Mouse (Mus musculus) testis, adult 2 months (tissue): ENCODE measurements at regions not wholly inside any gene's neighbourhood (a gene's known extent, or its start where the extent isn't known, plus 50 kb on each side); places are given as distances from the start of the nearest gene placed in this dataset.

ENCODE experiments used
- H3K27ac ChIP-seq: fragments of 200-500 bp; 2 replicates; pipeline ENCODE4 v1.5.1; 2012; ENCODE audit warnings: low read depth, low read length; ENCODE audit not compliant: control insufficient read depth, insufficient read depth
- H3K27me3 ChIP-seq: fragments of 200-500 bp; 2 replicates; pipeline ENCODE4 v1.6.1; 2012; ENCODE audit warnings: mild to moderate bottlenecking, low read length, moderate library complexity; ENCODE audit not compliant: control insufficient read depth, insufficient read depth
- H3K36me3 ChIP-seq: fragments of 200-500 bp; 2 replicates; pipeline ENCODE4 v1.6.1; 2012; ENCODE audit warnings: mild to moderate bottlenecking, low read length; ENCODE audit not compliant: control insufficient read depth, insufficient read depth
- H3K4me1 ChIP-seq: fragments of 200-500 bp; 2 replicates; pipeline ENCODE4 v1.6.1; 2012; ENCODE audit warnings: low read length; ENCODE audit not compliant: control insufficient read depth, insufficient read depth
- H3K4me3 ChIP-seq: fragments of 200-500 bp; 2 replicates; pipeline ENCODE4 v1.5.1; 2012; ENCODE audit warnings: low read depth, mild to moderate bottlenecking, low read length, moderate library complexity, mixed read lengths; ENCODE audit not compliant: control insufficient read depth
- CTCF ChIP-seq: fragments of 200-500 bp; IDR thresholded peaks from 2 replicates; pipeline ENCODE4 v1.5.1; 2012; ENCODE audit warnings: low read depth, mild to moderate bottlenecking, inconsistent platforms, low read length, moderate library complexity; ENCODE audit not compliant: control insufficient read depth, insufficient read depth, insufficient replicate concordance
- POLR2A ChIP-seq: fragments of 200-500 bp; IDR thresholded peaks from 2 replicates; pipeline ENCODE4 v1.6.1; 2012; ENCODE audit warnings: low read depth, mild to moderate bottlenecking, inconsistent platforms, low read length, moderate library complexity; ENCODE audit not compliant: control insufficient read depth

DNA sequence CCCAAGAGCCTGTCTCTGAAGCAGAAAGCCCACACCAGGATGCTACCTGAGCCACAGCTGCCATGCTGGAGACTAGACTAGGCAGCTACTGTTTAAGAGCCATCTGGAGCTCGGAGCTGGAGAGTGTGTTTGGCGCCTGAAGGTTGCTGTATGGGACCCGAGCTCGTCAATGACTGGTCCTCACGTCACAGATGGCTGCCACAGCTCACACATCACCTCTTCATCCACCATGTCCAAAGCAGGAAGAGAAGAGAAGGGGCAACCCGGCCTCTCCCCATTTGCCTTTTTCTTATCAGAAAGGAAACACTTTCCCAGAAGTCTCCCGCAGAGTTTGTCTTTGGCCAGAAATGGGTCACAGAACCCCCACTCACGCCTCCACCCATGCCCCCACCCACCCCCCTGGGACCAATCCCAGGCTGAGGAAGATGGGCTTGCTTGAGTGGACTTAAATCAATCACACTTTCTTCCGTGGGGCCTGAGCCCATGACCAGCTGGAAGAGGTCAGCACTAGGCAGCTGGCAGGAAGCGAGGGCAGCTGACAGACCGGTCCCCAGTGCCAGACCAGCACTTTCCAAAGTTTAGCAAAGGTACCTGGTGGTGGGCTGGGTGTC, 53.5 kb upstream of the Ptpn1 start:
- Histone ChIP-seq H3K36me3 (no peaks in the 10 kb centered on the region), H3K4me1 (no peaks in the 10 kb centered on the region), H3K27ac (no peak overlapping the region), H3K4me3 (no peak overlapping the region), H3K27me3 (no peaks in the 10 kb centered on the region)
- TF ChIP-seq CTCF = no peak
- no peak for TF ChIP-seq POLR2A

DNA sequence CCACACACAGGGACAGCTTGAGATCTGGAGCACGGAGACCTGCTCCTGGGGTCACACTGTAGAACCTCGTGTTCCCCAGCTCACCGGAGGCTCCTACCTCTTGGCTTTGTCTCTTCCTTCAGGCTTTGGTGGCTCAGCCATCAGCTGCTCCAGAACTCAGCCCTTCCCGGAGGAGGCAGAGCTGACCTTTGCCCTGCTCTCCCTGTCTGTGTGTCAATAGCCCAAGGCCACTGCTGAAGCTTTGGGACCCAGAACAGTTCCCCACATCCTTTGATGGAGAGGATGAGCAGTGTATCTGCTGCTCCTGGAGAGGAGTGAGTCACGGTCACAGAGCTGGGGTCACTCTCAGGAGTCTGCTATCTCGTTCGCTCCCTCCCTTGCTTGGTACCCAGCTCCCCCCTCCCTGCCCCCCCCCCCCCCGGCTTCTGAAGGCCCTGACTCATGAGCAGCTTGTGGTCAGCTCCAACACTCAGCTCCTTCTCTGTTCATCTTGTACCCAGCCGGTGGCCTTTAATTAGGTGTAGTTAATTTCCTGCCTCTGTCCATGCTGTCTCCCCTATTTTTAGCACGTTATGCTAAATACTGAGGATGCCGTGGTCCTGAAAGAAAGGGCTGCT, 54.5 kb upstream of the Ptpn1 start:
- no peak for TF ChIP-seq CTCF
- no peak for TF ChIP-seq POLR2A
- H3K4me3 ChIP-seq = no peak overlapping the region
- no peaks in the 10 kb centered on the region for H3K36me3 ChIP-seq
- H3K27me3 ChIP-seq = no peaks in the 10 kb centered on the region
- no peak overlapping the region for H3K27ac ChIP-seq
- H3K4me1 ChIP-seq = no peaks in the 10 kb centered on the region

DNA sequence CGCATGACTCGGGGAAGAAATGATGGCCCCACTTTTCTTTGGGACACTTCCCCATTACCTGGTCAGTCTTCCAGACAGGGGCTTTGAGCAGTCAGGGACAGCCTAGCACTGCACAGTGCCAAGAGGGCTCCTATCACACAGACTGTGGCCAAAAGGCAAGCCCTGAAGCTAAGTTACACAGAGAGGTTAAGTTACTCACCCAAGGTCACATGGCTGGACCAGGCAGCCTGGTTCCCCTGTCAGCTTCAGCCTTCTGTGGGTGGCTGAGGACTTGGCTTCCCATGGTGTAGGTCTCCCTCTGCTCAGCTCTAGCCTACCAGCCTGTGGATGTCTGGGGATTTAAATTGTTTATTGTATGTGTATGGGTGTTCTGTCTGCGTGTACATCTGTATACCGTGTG, 59.4 kb upstream of the Ptpn1 start:
- Histone ChIP-seq H3K4me3 (no peak overlapping the region), H3K27ac (no peak overlapping the region), H3K4me1 (no peaks in the 10 kb centered on the region), H3K27me3 (no peaks in the 10 kb centered on the region), H3K36me3 (no peaks in the 10 kb centered on the region)
- TF ChIP-seq CTCF (no peak), POLR2A (no peak)

DNA sequence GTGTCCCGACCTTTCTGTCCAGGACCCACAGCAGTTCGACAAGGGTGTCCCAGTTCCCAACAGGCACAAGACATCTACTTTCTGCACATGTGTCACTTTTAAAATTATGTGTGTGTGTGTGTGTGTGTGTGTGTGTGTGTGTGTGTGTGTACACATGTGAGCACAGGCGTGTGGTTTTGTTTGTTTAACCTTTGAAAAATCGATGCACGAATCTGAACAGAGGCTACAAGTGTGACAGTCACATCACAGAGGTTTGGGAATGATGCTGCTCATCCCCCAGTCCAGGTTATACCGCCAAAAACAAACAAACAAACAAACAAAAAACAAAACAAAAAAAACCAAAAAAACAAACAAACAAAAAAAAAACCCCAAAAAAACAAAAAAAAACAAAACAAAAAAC, 61.7 kb upstream of the Ptpn1 start:
- H3K27ac ChIP-seq = no peak overlapping the region
- no peaks in the 10 kb centered on the region for H3K36me3 ChIP-seq
- H3K27me3 ChIP-seq = no peaks in the 10 kb centered on the region
- no peak overlapping the region for H3K4me3 ChIP-seq
- TF ChIP-seq CTCF = no peak
- no peaks in the 10 kb centered on the region for H3K4me1 ChIP-seq

DNA sequence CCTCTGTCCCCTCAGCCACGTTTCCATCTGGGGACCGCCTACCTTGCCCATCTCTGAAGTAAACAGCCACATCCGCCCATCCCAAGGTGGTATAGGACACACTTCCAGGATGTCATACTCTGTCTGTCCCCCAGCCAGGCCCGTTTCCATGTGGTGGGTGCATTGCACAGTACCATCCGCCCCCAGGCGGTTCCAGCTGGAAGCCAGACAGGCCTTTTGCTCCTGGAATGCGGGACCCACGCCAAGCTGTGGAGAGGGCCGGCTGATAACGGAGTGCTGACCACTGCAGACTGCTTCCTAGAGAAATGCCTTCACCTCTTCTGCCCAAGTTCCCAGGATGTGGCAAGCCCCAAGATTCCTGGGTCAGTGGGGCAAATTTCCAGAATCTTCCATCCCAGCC, 65.1 kb upstream of the Ptpn1 start:
- no peak overlapping the region for H3K4me3 ChIP-seq
- TF ChIP-seq POLR2A (no peak), CTCF (no peak; the same call in 1 of the 2 replicates)

DNA sequence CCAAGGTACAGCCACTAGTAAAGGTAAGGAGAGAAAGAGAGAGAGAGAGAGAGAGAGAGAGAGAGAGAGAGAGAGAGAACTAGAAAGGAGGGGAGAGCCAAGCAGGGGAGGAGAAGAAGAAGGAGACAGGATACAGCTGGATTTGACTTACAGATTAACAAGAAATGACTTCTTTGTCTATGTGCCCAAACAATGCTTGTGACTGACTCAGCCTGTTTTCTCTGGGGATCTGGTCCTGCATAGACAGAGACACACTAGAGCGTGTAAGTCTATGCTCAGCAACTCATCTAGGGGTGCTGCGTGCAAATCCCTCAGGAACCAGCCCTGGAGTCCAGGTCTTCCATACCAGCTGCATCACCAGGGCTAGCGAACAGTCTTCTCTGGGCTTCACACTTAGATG, 66.3 kb upstream of the Ptpn1 start:
- Histone ChIP-seq H3K36me3 (no peaks in the 10 kb centered on the region), H3K27me3 (no peaks in the 10 kb centered on the region), H3K4me1 (no peaks in the 10 kb centered on the region; the same call in 1 of the 2 replicates), H3K27ac (no peak overlapping the region), H3K4me3 (no peak overlapping the region)
- TF ChIP-seq CTCF (no peak), POLR2A (no peak)

More for the DNA sequence above, 65.1 kb upstream of the Ptpn1 start:
- H3K27ac ChIP-seq = no peak overlapping the region
- H3K36me3 ChIP-seq = no peaks in the 10 kb centered on the region
- H3K4me1 ChIP-seq = no peaks in the 10 kb centered on the region
- no peaks in the 10 kb centered on the region for H3K27me3 ChIP-seq

DNA sequence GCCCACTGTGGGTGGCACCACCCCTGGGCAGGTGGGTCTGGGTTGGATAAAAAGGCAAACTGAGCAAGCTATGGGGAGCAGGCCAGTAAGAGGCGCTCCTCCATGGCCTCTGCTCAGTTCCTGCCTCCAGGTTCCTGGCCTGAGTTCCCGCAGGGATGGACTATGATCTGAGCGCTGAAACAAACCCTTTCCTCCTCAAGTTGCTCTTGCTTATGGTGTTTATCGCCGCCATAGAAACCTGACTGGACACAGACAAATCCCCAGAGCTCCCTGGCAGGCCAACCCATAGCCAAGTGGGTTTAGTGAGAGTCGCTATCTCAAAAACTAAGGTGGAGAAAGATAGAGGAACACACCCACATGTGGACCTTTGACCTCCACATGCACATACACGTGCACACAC, 67.2 kb upstream of the Ptpn1 start:
- no peak for TF ChIP-seq CTCF
- no peak for TF ChIP-seq POLR2A
- H3K4me3 ChIP-seq = no peak overlapping the region
- no peak overlapping the region for H3K27ac ChIP-seq
- no peaks in the 10 kb centered on the region for H3K27me3 ChIP-seq
- no peaks in the 10 kb centered on the region; the same call in 1 of the 2 replicates for H3K4me1 ChIP-seq
- H3K36me3 ChIP-seq = no peaks in the 10 kb centered on the region

DNA sequence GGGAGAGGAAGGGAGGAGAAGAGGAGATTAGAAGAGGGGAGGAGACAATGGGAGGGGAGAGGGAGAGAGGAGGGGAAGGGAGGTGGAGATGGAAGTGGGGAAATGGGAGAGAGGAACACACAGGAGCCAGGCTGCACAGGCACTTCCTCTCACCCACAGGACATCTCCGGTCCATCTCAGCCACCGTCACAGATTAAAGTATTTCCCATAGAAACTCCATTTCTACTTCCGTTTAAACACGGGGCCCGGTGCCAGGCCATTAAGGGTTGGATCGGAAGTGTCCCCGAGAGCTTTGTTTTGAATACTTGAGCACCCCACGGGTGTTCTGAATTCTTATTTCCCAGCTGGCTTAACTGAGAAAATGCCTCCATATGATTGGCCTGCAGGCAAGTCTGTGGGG, 67.6 kb upstream of the Ptpn1 start:
- TF ChIP-seq POLR2A = no peak
- TF ChIP-seq CTCF = no peak
- H3K4me3 ChIP-seq = no peak overlapping the region
- no peak overlapping the region for H3K27ac ChIP-seq
- H3K4me1 ChIP-seq = no peaks in the 10 kb centered on the region; the same call in 1 of the 2 replicates
- no peaks in the 10 kb centered on the region for H3K27me3 ChIP-seq
- no peaks in the 10 kb centered on the region for H3K36me3 ChIP-seq
